Comparison of ENCODE assay signal across 28 mouse cellular contexts in the genomic region with DNA sequence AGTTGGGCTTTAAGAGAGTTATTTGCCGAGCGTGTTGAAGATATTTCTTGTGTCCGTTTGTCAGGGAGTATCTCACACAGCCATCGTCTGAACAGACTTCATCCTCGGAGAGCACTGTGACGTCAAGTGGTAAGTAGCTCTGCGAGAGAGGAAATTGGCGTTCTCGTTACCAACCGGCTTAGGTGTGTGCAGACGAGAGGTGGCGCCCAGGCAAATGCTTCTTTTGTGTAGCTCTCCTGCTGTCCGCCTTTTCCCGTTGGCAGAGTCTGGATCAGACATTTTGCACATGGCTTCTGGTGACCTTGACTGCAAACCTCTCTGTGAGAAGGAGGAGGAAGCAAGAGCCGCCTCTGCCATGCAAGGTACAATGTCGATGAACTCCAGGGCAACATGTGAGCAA.
"Had no signal": no experiment of that assay in that cellular context is flagged by ENCODE, and none has a peak within 500 bp of the region (broad histone marks: within the 10 kb centered on the region; RNA-seq: fewer than 3 reads in every experiment).

No protein-coding gene starts in this region.

- H3K27ac ChIP-seq: gastrocnemius, adult 2 months; heart, adult 2 months; hindbrain, embryonic 10.5 days; hindbrain, embryonic 12.5 days; hindbrain, embryonic 14.5 days; intestine, embryonic 15.5 days; kidney, embryonic 15.5 days; kidney, postnatal 0 days; limb, embryonic 10.5 days; limb, embryonic 12.5 days; liver, embryonic 13.5 days; liver, embryonic 15.5 days had no signal

- H3K27me3 ChIP-seq: hindbrain, embryonic 12.5 days; intestine, embryonic 15.5 days; kidney, embryonic 15.5 days; liver, embryonic 13.5 days; liver, embryonic 15.5 days had no signal

- H3K36me3 ChIP-seq: heart, embryonic 12.5 days; hindbrain, embryonic 10.5 days; hindbrain, embryonic 12.5 days; intestine, embryonic 15.5 days; kidney, embryonic 15.5 days; limb, embryonic 10.5 days; limb, embryonic 12.5 days; liver, embryonic 13.5 days; liver, embryonic 15.5 days had no signal

- ATAC-seq: hindbrain, embryonic 16.5 days; inflammation-experienced regulatory T-cells, adult 6 months; intestine, embryonic 15.5 days; intestine, postnatal 0 days had no signal

- H3K9me3 ChIP-seq: heart, embryonic 12.5 days; hindbrain, embryonic 10.5 days; hindbrain, embryonic 12.5 days; intestine, embryonic 15.5 days; kidney, embryonic 15.5 days; limb, embryonic 10.5 days; limb, embryonic 12.5 days; liver, embryonic 13.5 days; liver, embryonic 15.5 days had no signal

- DNase-seq: gastrocnemius, adult 2 months; gastrocnemius, postnatal 10 days; gastrocnemius, postnatal 25 days; heart, adult 2 months; heart, postnatal 14 days; heart, postnatal 4 days; kidney, adult 18-20 months; kidney, adult 9 months; kidney, postnatal 14 days; kidney, postnatal 36 days; layer of hippocampus, adult 9-11 months; layer of hippocampus, postnatal 36 days; liver; liver, embryonic 13.5 days had no signal

- H3K9ac ChIP-seq: heart, embryonic 12.5 days; hindbrain, embryonic 12.5 days; hindbrain, embryonic 14.5 days; intestine, embryonic 15.5 days; kidney, embryonic 15.5 days; limb, embryonic 12.5 days; liver, embryonic 13.5 days; liver, embryonic 15.5 days had no signal

- H3K4me3 ChIP-seq: gastrocnemius, adult 2 months; heart, adult 2 months; heart, embryonic 12.5 days; hindbrain, embryonic 10.5 days; hindbrain, embryonic 12.5 days; intestine, embryonic 15.5 days; kidney, embryonic 15.5 days; limb, embryonic 10.5 days; limb, embryonic 12.5 days; liver, embryonic 13.5 days; liver, embryonic 15.5 days had no signal

- H3K4me1 ChIP-seq: intestine, embryonic 15.5 days; liver, embryonic 15.5 days had no signal

- H3K4me2 ChIP-seq: heart, embryonic 12.5 days; hindbrain, embryonic 12.5 days; hindbrain, embryonic 14.5 days; intestine, embryonic 15.5 days; kidney, embryonic 15.5 days; limb, embryonic 12.5 days; liver, embryonic 11.5 days; liver, embryonic 13.5 days; liver, embryonic 15.5 days had no signal
